Mouse (Mus musculus): ENCODE measurements around the gene Cdkn3.

DNA sequence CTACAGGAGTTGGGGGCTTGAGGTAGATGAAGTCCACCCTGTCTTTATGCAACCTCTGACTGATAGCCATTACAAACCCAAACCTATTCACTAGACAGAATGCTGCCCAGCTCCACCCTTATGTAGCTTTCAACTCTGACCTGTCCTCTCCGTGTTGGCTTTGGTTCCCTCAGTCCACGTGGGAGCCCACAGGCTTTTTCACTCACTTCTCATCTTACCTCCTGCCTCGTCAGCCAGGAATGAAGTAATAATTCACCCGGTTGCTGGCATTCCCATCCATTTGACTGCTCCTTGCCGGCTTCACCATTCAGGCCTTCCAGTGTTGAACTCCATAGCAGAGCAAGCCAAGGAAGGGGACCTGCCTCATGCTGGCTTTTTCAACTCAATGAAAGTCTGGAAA is 35.4 kb upstream of the Cdkn3 start:
- TF ChIP-seq CTCF (IDR thresholded peaks at IDR 0.05; ENCODE audit: control insufficient read depth, insufficient read depth, insufficient read length) = no peak
- TF ChIP-seq CEBPB (IDR thresholded peaks at IDR 0.05; ENCODE audit: low read depth) = no peak
- no peak for TF ChIP-seq MYOD1 (IDR thresholded peaks at IDR 0.05; ENCODE audit: control insufficient read depth, insufficient read length, low read depth)
- TF ChIP-seq USF1 (IDR thresholded peaks at IDR 0.05; ENCODE audit: low read depth) = no peak

Data from C2C12 (cell line).